Mouse (Mus musculus) neural tube, embryonic 15.5 days (tissue): Measurements from ENCODE around the gene Acot7. TPM values are rescaled to one million over a fixed set of nuclear protein-coding genes. Genes with fewer than 3 reads are reported as not detected.

Experiments
- ATAC-seq: fragments of 200-750 bp; cut with Nextera tagmentation; 2 replicates; pipeline ENCODE4 v1.8.0; 2017; ENCODE audit warnings: mild to moderate bottlenecking, moderate TSS enrichment, moderate library complexity; ENCODE audit not compliant: low FRiP score
- H3K27ac ChIP-seq: fragments of 300-500 bp; sonication (generic); replicated peaks from 2 replicates; pipeline ENCODE4 v1.5.1; 2015; ENCODE audit warnings: mild to moderate bottlenecking, inconsistent platforms
- H3K27me3 ChIP-seq: fragments of 300-500 bp; sonication (generic); replicated peaks from 2 replicates; pipeline ENCODE4 v1.6.1; 2015; ENCODE audit warnings: inconsistent platforms
- H3K36me3 ChIP-seq: fragments of 300-500 bp; sonication (generic); 2 replicates; pipeline ENCODE4 v1.6.1; 2015; ENCODE audit warnings: inconsistent platforms
- H3K4me1 ChIP-seq: fragments of 300-500 bp; sonication (generic); 2 replicates; pipeline ENCODE4 v1.6.1; 2015; ENCODE audit warnings: inconsistent platforms
- H3K4me2 ChIP-seq: fragments of 300-500 bp; sonication (generic); 2 replicates; pipeline ENCODE4 v1.6.1; 2015; ENCODE audit warnings: inconsistent platforms, mild to moderate bottlenecking, moderate library complexity
- H3K4me3 ChIP-seq: fragments of 300-500 bp; sonication (generic); replicated peaks from 2 replicates; pipeline ENCODE4 v1.5.1; 2015; ENCODE audit warnings: mild to moderate bottlenecking, inconsistent platforms
- H3K9ac ChIP-seq: fragments of 300-500 bp; sonication (generic); replicated peaks from 2 replicates; pipeline ENCODE4 v1.6.1; 2015; ENCODE audit warnings: mild to moderate bottlenecking, inconsistent platforms
- H3K9me3 ChIP-seq: fragments of 300-500 bp; sonication (generic); replicated peaks from 2 replicates; pipeline ENCODE4 v1.6.1; 2016; ENCODE audit warnings: inconsistent platforms
- WGBS: fragments of 180-500 bp; shearing (Covaris S2); methylation state at CpG from one replicate; pipeline ENCODE4 v1.1.7; 2015; ENCODE audit warnings: mixed read lengths; 5-methylcytosine and 5-hydroxymethylcytosine counted together
- polyA plus RNA-seq: library from polyadenylated mRNA; unstranded; fragments of >200 nt; fragmentation: Nextera tagmentation; extraction: Ambion mirVana; gene quantifications from 2 replicates; pipeline ENCODE4 v1.2.1, GENCODE M21; 2015

Gene Acot7
- polyA plus RNA-seq, 1 experiment from 2014 or later: 456 TPM

DNA sequence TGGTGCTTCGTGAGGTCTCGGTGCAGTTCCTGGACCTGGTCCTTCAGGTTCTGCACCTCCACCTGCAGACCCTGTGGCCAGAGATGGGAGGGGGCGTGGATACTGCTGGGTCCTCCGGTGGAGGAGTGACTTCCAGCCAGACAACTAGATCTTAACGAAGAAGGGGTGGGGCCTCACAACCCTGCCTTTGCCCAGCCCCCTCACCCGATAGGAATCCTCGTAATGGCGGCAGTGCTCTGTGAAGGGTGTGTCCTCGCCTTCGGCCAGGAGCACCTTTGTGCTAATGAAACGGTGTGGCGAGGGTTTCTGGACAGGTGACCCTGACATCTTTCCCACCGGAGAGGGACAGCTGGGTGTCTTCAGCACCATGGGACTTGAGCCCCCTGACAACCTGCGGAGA, 134.3 kb downstream of the Acot7 start:
- Histone ChIP-seq H3K9ac (no peak overlapping the region), H3K27ac (no peak overlapping the region), H3K9me3 (no peaks in the 10 kb centered on the region), H3K4me3 (peak overlapping the region; percentile 39), H3K4me2 (peak overlapping the region; percentile 64), H3K27me3 (peaks cover 79% of the 10 kb centered on the region), H3K4me1 (peaks cover 37% of the 10 kb centered on the region), H3K36me3 (peaks cover 6% of the 10 kb centered on the region; the same call in 1 of the 2 replicates)
- 3% methylated on average over 14 of the region's 14 CpGs for WGBS
- no peak for ATAC-seq

GRCm38 (mm10) chr4:152313211-152313632, 135.3 kb downstream of the Acot7 start:
- Histone ChIP-seq H3K4me3 (peak overlapping the region; percentile 39), H3K27me3 (peaks cover 89% of the 10 kb centered on the region), H3K9me3 (no peaks in the 10 kb centered on the region), H3K4me2 (peak overlapping the region; percentile 64), H3K4me1 (peaks cover 37% of the 10 kb centered on the region), H3K9ac (peak overlapping the region; percentile 44), H3K36me3 (no peaks in the 10 kb centered on the region), H3K27ac (0 out of 2 replicates have a peak overlapping the region, but pooled peaks have one; percentile 33)
- WGBS: under 1% methylated on average over 29 of the region's 29 CpGs
- ATAC-seq: peak; percentile 55

DNA sequence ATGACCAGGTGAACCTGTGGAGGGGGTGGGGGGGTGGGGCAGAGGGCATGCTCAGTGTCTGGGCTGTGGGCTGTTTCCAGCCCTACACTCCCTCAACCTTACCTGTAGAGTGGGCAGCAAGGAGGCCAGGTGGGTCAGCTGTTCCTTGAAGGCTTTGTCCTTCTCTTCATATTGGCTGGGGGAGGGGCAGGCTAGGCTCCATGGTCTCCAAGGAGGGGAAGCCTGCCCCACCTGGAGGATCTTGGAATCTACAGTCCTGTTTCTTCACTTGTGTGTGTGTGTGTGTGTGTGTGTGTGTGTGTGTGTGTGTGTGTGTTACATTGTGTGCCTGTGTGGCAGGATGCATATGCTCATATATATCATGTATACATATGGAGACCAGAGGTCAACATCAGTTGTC, 136.0 kb downstream of the Acot7 start:
- no peak overlapping the region for H3K9ac ChIP-seq
- peak overlapping the region; percentile 64 for H3K4me2 ChIP-seq
- peak overlapping the region; percentile 39 for H3K4me3 ChIP-seq
- H3K27ac ChIP-seq: no peak overlapping the region
- H3K9me3 ChIP-seq: no peaks in the 10 kb centered on the region
- H3K36me3 ChIP-seq: no peaks in the 10 kb centered on the region
- peaks cover 92% of the 10 kb centered on the region for H3K27me3 ChIP-seq
- ATAC-seq: peak; percentile 44
- H3K4me1 ChIP-seq: peaks cover 44% of the 10 kb centered on the region

- 1% methylated on average over 43 of the region's 43 CpGs for WGBS
- H3K4me1 ChIP-seq: peaks cover 44% of the 10 kb centered on the region
- H3K9ac ChIP-seq: peak overlapping the region; percentile 23; the same call in 1 of the 2 replicates
- no peak overlapping the region for H3K27ac ChIP-seq
- peak overlapping the region; percentile 63 for H3K4me2 ChIP-seq
- no peaks in the 10 kb centered on the region for H3K36me3 ChIP-seq
- no peak for ATAC-seq
- H3K9me3 ChIP-seq: no peaks in the 10 kb centered on the region
- peak overlapping the region; percentile 38 for H3K4me3 ChIP-seq
- peaks cover 79% of the 10 kb centered on the region for H3K27me3 ChIP-seq
These were observed 137.7 kb downstream of the Acot7 start for GRCm38 (mm10) chr4:152315498-152316213.

GRCm38 (mm10) chr4:152317631-152318033, 139.7 kb downstream of the Acot7 start:
- ATAC-seq: no peak
- no peak overlapping the region for H3K4me3 ChIP-seq
- 74% methylated on average over 6 of the region's 6 CpGs for WGBS
- H3K27me3 ChIP-seq: peaks cover 59% of the 10 kb centered on the region
- H3K36me3 ChIP-seq: no peaks in the 10 kb centered on the region
- H3K4me2 ChIP-seq: no peak overlapping the region
- no peak overlapping the region for H3K9ac ChIP-seq
- H3K9me3 ChIP-seq: no peaks in the 10 kb centered on the region
- H3K4me1 ChIP-seq: peaks cover 36% of the 10 kb centered on the region
- H3K27ac ChIP-seq: no peak overlapping the region

DNA sequence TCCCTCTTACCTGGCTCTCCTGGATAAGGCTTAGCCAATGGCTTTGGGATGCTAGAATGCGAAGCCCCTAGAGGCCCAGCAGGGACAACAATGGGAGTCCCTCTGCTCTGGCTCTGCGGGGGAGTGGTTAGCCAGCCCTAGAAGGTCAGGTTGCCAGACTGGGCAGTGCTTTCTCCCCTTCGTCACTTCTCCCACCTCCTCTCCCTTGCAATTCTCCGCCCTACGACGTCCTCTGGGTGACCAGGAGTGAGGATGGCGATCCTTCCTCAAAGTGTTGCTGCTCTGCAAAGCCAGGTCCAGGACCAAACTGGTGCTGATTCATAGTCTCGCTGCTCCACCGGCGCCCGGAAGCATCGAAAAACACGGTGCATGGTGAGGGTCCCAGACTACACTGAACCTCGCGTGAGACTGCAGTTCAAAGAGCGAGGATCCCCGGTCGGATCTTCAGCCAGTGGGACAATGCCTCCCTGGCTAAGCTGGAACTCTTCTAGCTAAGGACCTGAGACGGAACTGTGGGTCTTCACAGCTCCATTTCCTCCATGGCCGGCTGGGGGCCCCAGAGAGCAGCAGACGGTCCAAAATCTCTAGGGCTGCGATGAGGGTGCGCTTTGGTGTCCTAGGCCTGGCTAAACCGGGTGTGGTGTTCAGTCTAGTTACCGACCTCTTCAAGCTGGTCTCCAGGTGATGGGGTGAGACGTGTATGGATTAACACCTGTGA, 140.7 kb downstream of the Acot7 start, which contains the start of gene Rnf207:
Gene Rnf207 (minus strand): TSS at position 477 of the 718 bp plus-strand sequence.
- no peak for ATAC-seq
- H3K9ac ChIP-seq: no peak within 1 kb of the TSS
- H3K9me3 ChIP-seq: no peaks in the 10 kb centered on the region
- peaks cover 25% of the 10 kb centered on the region for H3K4me1 ChIP-seq
- peak within 1 kb of the TSS; percentile 39 for H3K4me2 ChIP-seq
- H3K27me3 ChIP-seq: peaks cover 48% of the 10 kb centered on the region
- H3K27ac ChIP-seq: no peak within 1 kb of the TSS
- WGBS: 6% methylated on average over 26 of the region's 26 CpGs
- H3K4me3 ChIP-seq: peak within 1 kb of the TSS; percentile 17; the same call in 1 of the 2 replicates
- no peaks in the 10 kb centered on the region for H3K36me3 ChIP-seq

Other genes starting within 250 kb of the Acot7 start
- gene Dnajc11, start 244.4 kb upstream of the Acot7 start, polyA plus RNA-seq: 79.6 and 82.6 TPM in 2 replicates
- gene Thap3, start 189.1 kb upstream of the Acot7 start, polyA plus RNA-seq: 37.8 and 38.3 TPM in 2 replicates
- gene Phf13, start 181.9 kb upstream of the Acot7 start, polyA plus RNA-seq: 21.3 TPM in 2 replicates
- 5.7 and 7.8 TPM in 2 replicates for gene Klhl21, start 169.3 kb upstream of the Acot7 start, polyA plus RNA-seq
- 15.9 and 16.4 TPM in 2 replicates for gene Zbtb48, start 150.5 kb upstream of the Acot7 start, polyA plus RNA-seq
- gene Tas1r1, start 139.6 kb upstream of the Acot7 start, polyA plus RNA-seq: 2.1 and 2.2 TPM in 2 replicates
- gene Nol9, start 138.8 kb upstream of the Acot7 start, polyA plus RNA-seq: 26.0 and 26.4 TPM in 2 replicates
- gene Plekhg5, start 105.6 kb upstream of the Acot7 start, polyA plus RNA-seq: 13.5 and 13.6 TPM in 2 replicates
- gene Tnfrsf25, start 62.2 kb upstream of the Acot7 start, polyA plus RNA-seq: 1.2 and 2.4 TPM in 2 replicates
- gene Espn, start 25.8 kb upstream of the Acot7 start, polyA plus RNA-seq: 0.31 and 3.3 TPM in 2 replicates
- not detected in 2 replicates for gene Hes2, start 19.3 kb upstream of the Acot7 start, polyA plus RNA-seq
- 17.7 and 20.8 TPM in 2 replicates for gene Gpr153, start 96.1 kb downstream of the Acot7 start, polyA plus RNA-seq
- 0.19 and 0.29 TPM in 2 replicates for gene Hes3, start 113.5 kb downstream of the Acot7 start, polyA plus RNA-seq
- gene Icmt, start 119.1 kb downstream of the Acot7 start, polyA plus RNA-seq: 20.0 and 21.1 TPM in 2 replicates
- gene Rnf207, start 140.9 kb downstream of the Acot7 start, polyA plus RNA-seq: 7.8 and 12.4 TPM in 2 replicates
- 148 and 190 TPM in 2 replicates for gene Rpl22, start 147.6 kb downstream of the Acot7 start, polyA plus RNA-seq
- gene Chd5, start 160.5 kb downstream of the Acot7 start, polyA plus RNA-seq: 46.3 and 53.7 TPM in 2 replicates